Mouse (Mus musculus): Measurements from ENCODE around the gene Ugdh. TPM values are rescaled to one million over a fixed set of nuclear protein-coding genes. Genes with fewer than 3 reads are reported as not detected.

Gene Ugdh
- total and polyA plus RNA-seq, 3 experiments: 9.5 to 31.3 TPM; not detected in 1

DNA sequence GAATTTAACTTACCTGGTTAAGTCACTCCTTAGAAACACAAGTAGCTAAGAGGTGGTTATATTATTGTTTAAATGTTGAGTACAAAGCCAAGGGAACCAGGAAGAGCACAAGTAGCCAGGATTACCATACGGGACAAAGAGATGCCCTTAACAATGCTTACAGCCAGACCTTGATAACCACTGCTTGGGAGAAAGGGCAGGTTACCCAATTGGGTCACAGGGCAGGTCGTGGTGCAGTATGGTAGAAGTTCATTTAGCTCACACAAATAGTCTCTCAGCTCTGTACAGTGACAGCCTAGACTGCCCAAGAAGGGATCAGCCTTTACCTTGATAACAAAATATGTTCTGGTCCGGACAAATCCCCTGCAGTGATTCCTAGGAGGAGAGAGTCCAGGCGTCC, 13.2 kb upstream of the Ugdh start:
- H3K9ac ChIP-seq (ENCODE audit: control insufficient read depth, low read depth, low read length, poor library complexity, severe bottlenecking): no peak overlapping the region
- DNase-seq (ENCODE audit: low read depth, low spot score): no peak
- H3K27ac ChIP-seq (ENCODE audit: control insufficient read depth, low read depth, low read length): no peak overlapping the region
- no peaks in the 10 kb centered on the region for H3K4me1 ChIP-seq (ENCODE audit: control insufficient read depth in 1 of 2, insufficient read depth in 2 of 2, low read length in 2 of 2)
- H3K27me3 ChIP-seq (ENCODE audit: control insufficient read depth in 1 of 2, insufficient read depth in 2 of 2, low read length in 2 of 2): no peaks in the 10 kb centered on the region
- no peaks in the 10 kb centered on the region for H3K79me2 ChIP-seq (ENCODE audit: control insufficient read depth, insufficient read depth, low read length, poor library complexity)
- TF ChIP-seq CHD2 (IDR thresholded peaks at IDR 0.05; ENCODE audit: low read length) (no peak), EP300 (IDR thresholded peaks at IDR 0.05; ENCODE audit: low read depth in 1 of 2, low read length in 2 of 2) (no peak), GATA1 (IDR thresholded peaks at IDR 0.05; ENCODE audit: low read depth, low read length) (no peak), MYC (IDR thresholded peaks at IDR 0.05; ENCODE audit: low read depth, low read length) (no peak), JUND (IDR thresholded peaks at IDR 0.05; ENCODE audit: low read depth, low read length) (no peak), MAZ (IDR thresholded peaks at IDR 0.05; ENCODE audit: low read depth, low read length) (no peak), MAX (IDR thresholded peaks at IDR 0.05; ENCODE audit: low read length) (no peak), TCF12 (IDR thresholded peaks at IDR 0.05; ENCODE audit: low read depth, low read length) (no peak), KAT2A (conservative IDR thresholded peaks at IDR 0.05; ENCODE audit: low read depth, low read length) (no peak), USF1 (IDR thresholded peaks at IDR 0.05; ENCODE audit: low read depth, low read length) (no peak), TBP (IDR thresholded peaks at IDR 0.05; ENCODE audit: low read depth, low read length) (no peak), RAD21 (IDR thresholded peaks at IDR 0.05; ENCODE audit: low read depth, low read length) (no peak), MEF2A (IDR thresholded peaks at IDR 0.05; ENCODE audit: extremely low read depth, insufficient replicate concordance, low read depth, low read length, poor library complexity, severe bottlenecking) (no peak), SMC3 (IDR thresholded peaks at IDR 0.05; ENCODE audit: low read depth, low read length) (no peak)
- H3K9me3 ChIP-seq (replicated peaks; ENCODE audit: insufficient read depth, low read length): no peaks in the 10 kb centered on the region
- no peaks in the 10 kb centered on the region; a peak in 1 of 4 replicates for H3K36me3 ChIP-seq (ENCODE audit: control insufficient read depth in 1 of 2, insufficient read depth in 2 of 2, low read length in 2 of 2)
- no peak overlapping the region for H3K4me3 ChIP-seq (ENCODE audit: control insufficient read depth in 1 of 2, insufficient read depth in 1 of 2, low read depth in 2 of 2, low read length in 2 of 2)

DNA sequence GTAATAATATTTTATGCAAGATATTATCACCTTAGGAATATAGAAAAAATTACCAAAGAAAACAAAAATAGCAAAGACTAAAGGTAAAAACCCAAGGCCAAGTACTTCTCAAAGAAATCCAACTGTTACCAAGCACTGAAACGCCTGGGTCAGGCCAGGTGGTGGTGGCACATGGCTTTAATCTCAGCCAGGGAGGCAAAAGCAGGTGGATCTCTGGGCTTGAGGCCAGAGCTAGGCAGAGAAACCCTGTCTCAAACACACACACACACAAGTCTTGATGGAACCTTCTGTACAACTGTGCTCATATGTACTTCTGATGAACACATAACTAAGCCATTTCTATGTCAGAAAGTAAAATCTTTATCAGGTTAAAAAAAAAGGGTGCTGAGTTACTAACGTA, 12.1 kb upstream of the Ugdh start:
- Histone ChIP-seq H3K4me3 (ENCODE audit: control insufficient read depth in 1 of 2, insufficient read depth in 1 of 2, low read depth in 2 of 2, low read length in 2 of 2) (no peak overlapping the region), H3K27me3 (ENCODE audit: control insufficient read depth in 1 of 2, insufficient read depth in 2 of 2, low read length in 2 of 2) (no peaks in the 10 kb centered on the region), H3K9me3 (replicated peaks; ENCODE audit: insufficient read depth, low read length) (no peaks in the 10 kb centered on the region), H3K27ac (ENCODE audit: control insufficient read depth, low read depth, low read length) (no peak overlapping the region), H3K79me2 (ENCODE audit: control insufficient read depth, insufficient read depth, low read length, poor library complexity) (no peaks in the 10 kb centered on the region), H3K4me1 (ENCODE audit: control insufficient read depth in 1 of 2, insufficient read depth in 2 of 2, low read length in 2 of 2) (no peaks in the 10 kb centered on the region), H3K36me3 (ENCODE audit: control insufficient read depth in 1 of 2, insufficient read depth in 2 of 2, low read length in 2 of 2) (no peaks in the 10 kb centered on the region; a peak in 1 of 4 replicates), H3K9ac (ENCODE audit: control insufficient read depth, low read depth, low read length, poor library complexity, severe bottlenecking) (no peak overlapping the region)
- TF ChIP-seq CHD2 (IDR thresholded peaks at IDR 0.05; ENCODE audit: low read length): no peak
- no peak for TF ChIP-seq HCFC1 (IDR thresholded peaks at IDR 0.05; ENCODE audit: low read depth, low read length)
- TF ChIP-seq CHD1 (IDR thresholded peaks at IDR 0.05; ENCODE audit: low read depth, low read length): no peak
- no peak for TF ChIP-seq SMC3 (IDR thresholded peaks at IDR 0.05; ENCODE audit: low read depth, low read length)
- no peak for TF ChIP-seq MAZ (IDR thresholded peaks at IDR 0.05; ENCODE audit: low read depth, low read length)
- no peak for TF ChIP-seq CTCF (IDR thresholded peaks at IDR 0.05 in 2 of 3, conservative IDR thresholded peaks at IDR 0.05 in 1 of 3; ENCODE audit: control insufficient read depth in 1 of 3, insufficient read depth in 1 of 3, low read depth in 2 of 3, low read length in 3 of 3, poor library complexity in 1 of 3, severe bottlenecking in 1 of 3)
- TF ChIP-seq TAL1 (IDR thresholded peaks at IDR 0.05; ENCODE audit: low read length): no peak
- TF ChIP-seq ZC3H11A (IDR thresholded peaks at IDR 0.05; ENCODE audit: low read depth, low read length): no peak
- no peak for TF ChIP-seq ZNF384 (IDR thresholded peaks at IDR 0.05; ENCODE audit: low read depth, low read length)
- no peak for TF ChIP-seq TBP (IDR thresholded peaks at IDR 0.05; ENCODE audit: low read depth, low read length)
- DNase-seq (ENCODE audit: low read depth, low spot score): no peak
